Mouse (Mus musculus): ENCODE measurements at regions not wholly inside any gene's neighbourhood (a gene's known extent, or its start where the extent isn't known, plus 50 kb on each side); places are given as distances from the start of the nearest gene placed in this dataset.

- DNase-seq (ENCODE audit: low spot score): no peak
These were observed 118.4 kb downstream of the Gnat3 start for GRCm38 (mm10) chr5:18080761-18081160.

GRCm38 (mm10) chr5:18082219-18082618 is 119.9 kb downstream of the Gnat3 start:
- DNase-seq (ENCODE audit: low spot score): no peak

- no peak for DNase-seq (ENCODE audit: low spot score)
These were observed 121.4 kb downstream of the Gnat3 start for GRCm38 (mm10) chr5:18083789-18084188.

- DNase-seq (ENCODE audit: low spot score): no peak
These were observed 123.1 kb downstream of the Gnat3 start for GRCm38 (mm10) chr5:18085456-18085855.

- DNase-seq (ENCODE audit: low spot score): peak; percentile 61
These were observed 125.6 kb downstream of the Gnat3 start for GRCm38 (mm10) chr5:18087919-18088445.

GRCm38 (mm10) chr5:18089956-18090355 is 127.6 kb downstream of the Gnat3 start:
- DNase-seq (ENCODE audit: low spot score): no peak

- no peak for DNase-seq (ENCODE audit: low spot score)
These were observed 152.7 kb downstream of the Gnat3 start for GRCm38 (mm10) chr5:18114905-18115689.

- no peak for DNase-seq (ENCODE audit: low spot score)
These were observed 173.7 kb downstream of the Gnat3 start for GRCm38 (mm10) chr5:18135794-18136678.

- no peak for DNase-seq (ENCODE audit: low spot score)
These were observed 175.2 kb downstream of the Gnat3 start for GRCm38 (mm10) chr5:18137450-18138061.

- DNase-seq (ENCODE audit: low spot score): no peak
These were observed 189.9 kb downstream of the Gnat3 start for GRCm38 (mm10) chr5:18152241-18152640.

- no peak for DNase-seq (ENCODE audit: low spot score)
These were observed 191.4 kb downstream of the Gnat3 start for GRCm38 (mm10) chr5:18153703-18154102.

- no peak for DNase-seq (ENCODE audit: low spot score)
These were observed 196.6 kb downstream of the Gnai1 start for GRCm38 (mm10) chr5:18163515-18163914.

- DNase-seq (ENCODE audit: low spot score): no peak
These were observed 182.3 kb downstream of the Gnai1 start for GRCm38 (mm10) chr5:18177810-18178209.

- DNase-seq (ENCODE audit: low spot score): no peak
These were observed 148.6 kb downstream of the Gnai1 start for GRCm38 (mm10) chr5:18211395-18212057.

All from layer of hippocampus, adult 9-10 months (tissue).